7 mouse cellular contexts compared by ENCODE assay signal in genomic region chr7:28794496-28794895, GRCm38 (mm10).
"Had no signal": no experiment of that assay in that cellular context is flagged by ENCODE, and none has a peak within 500 bp of the region (broad histone marks: within the 10 kb centered on the region; RNA-seq: fewer than 3 reads in every experiment).

No protein-coding gene starts in this region.

- H3K9me3 ChIP-seq: limb, embryonic 10.5 days; limb, embryonic 13.5 days; liver, embryonic 13.5 days; neural tube, embryonic 12.5 days; neural tube, embryonic 15.5 days had no signal

- DNase-seq: lung, adult 2 months; midbrain, embryonic 14.5 days had no signal

- H3K36me3 ChIP-seq: limb, embryonic 10.5 days; limb, embryonic 13.5 days; neural tube, embryonic 12.5 days; neural tube, embryonic 15.5 days had no signal

- H3K4me3 ChIP-seq: limb, embryonic 10.5 days; limb, embryonic 13.5 days; liver, embryonic 13.5 days; neural tube, embryonic 12.5 days; neural tube, embryonic 15.5 days had no signal

- H3K27me3 ChIP-seq: limb, embryonic 13.5 days; liver, embryonic 13.5 days; neural tube, embryonic 12.5 days; neural tube, embryonic 15.5 days had no signal

- H3K27ac ChIP-seq: limb, embryonic 10.5 days; limb, embryonic 13.5 days; liver, embryonic 13.5 days; neural tube, embryonic 12.5 days; neural tube, embryonic 15.5 days had no signal
